Mouse (Mus musculus) intestine, embryonic 16.5 days (tissue): Measurements from ENCODE around the gene Olfr1134. TPM values are rescaled to one million over a fixed set of nuclear protein-coding genes. Genes with fewer than 3 reads are reported as not detected.
"Not testable (repeated sequence)": the region's sequence is repeated elsewhere in the genome, so short reads cannot be mapped to it uniquely, and the experiment has no call there.

Experiments used
- ATAC-seq: fragments of 200-750 bp; cut with Nextera tagmentation; 2 replicates; pipeline ENCODE4 v1.8.0; 2017; ENCODE audit warnings: moderate TSS enrichment, moderate library complexity
- H3K27ac ChIP-seq: fragments of 300-500 bp; sonication (generic); 2 replicates; pipeline ENCODE4 v1.5.1; 2014; ENCODE audit warnings: mild to moderate bottlenecking, low read length
- H3K27me3 ChIP-seq: fragments of 300-500 bp; sonication (generic); replicated peaks from 2 replicates; pipeline ENCODE4 v1.6.1; 2014; ENCODE audit warnings: low read length, control low read depth, mixed read lengths; ENCODE audit not compliant: control insufficient read depth, insufficient read depth
- H3K36me3 ChIP-seq: fragments of 300-500 bp; sonication (generic); 2 replicates; pipeline ENCODE4 v1.6.1; 2014; ENCODE audit warnings: low read length, control low read depth; ENCODE audit not compliant: control insufficient read depth, insufficient read depth
- H3K4me1 ChIP-seq: fragments of 300-500 bp; sonication (generic); 2 replicates; pipeline ENCODE4 v1.6.1; 2014; ENCODE audit warnings: low read length, control low read depth, mixed read lengths; ENCODE audit not compliant: control insufficient read depth, insufficient read depth
- H3K4me2 ChIP-seq: fragments of 300-500 bp; sonication (generic); 2 replicates; pipeline ENCODE4 v1.6.1; 2014; ENCODE audit warnings: low read depth, low read length, control low read depth
- H3K4me3 ChIP-seq: fragments of 300-500 bp; sonication (generic); 2 replicates; pipeline ENCODE4 v1.5.1; 2014; ENCODE audit warnings: mild to moderate bottlenecking, low read length
- H3K9ac ChIP-seq: fragments of 300-500 bp; sonication (generic); 2 replicates; pipeline ENCODE4 v1.6.1; 2014; ENCODE audit warnings: low read depth, low read length
- H3K9me3 ChIP-seq: fragments of 300-500 bp; sonication (generic); 2 replicates; pipeline ENCODE4 v1.6.1; 2016; ENCODE audit warnings: low read length, control low read depth; ENCODE audit not compliant: control insufficient read depth
- WGBS: fragments of 180-500 bp; shearing (Covaris S2); extraction: QIAGEN DNeasy Blood & Tissue Kit; methylation state at CpG from one replicate; pipeline ENCODE4 v1.1.7; 2014; 5-methylcytosine and 5-hydroxymethylcytosine counted together
- polyA plus RNA-seq: library from polyadenylated mRNA; unstranded; fragments of >200 nt; fragmentation: Nextera tagmentation; extraction: Ambion mirVana; gene quantifications from 2 replicates; pipeline ENCODE4 v1.2.1, GENCODE M21; 2015

Gene Olfr1134
- not detected in 2 replicates for polyA plus RNA-seq

GRCm38 (mm10) chr2:87658360-87658759, at the start of gene Olfr1134:
Gene Olfr1134 (minus strand): TSS chr2:87658460.
- H3K9me3 ChIP-seq, result no peaks in the 10 kb centered on the region
- no peak within 1 kb of the TSS for H3K9ac ChIP-seq
- no peak within 1 kb of the TSS for H3K4me3 ChIP-seq
- no peak for ATAC-seq
- no peaks in the 10 kb centered on the region for H3K27me3 ChIP-seq
- 74% methylated on average over 2 of the region's 2 CpGs for WGBS
- H3K27ac ChIP-seq, result no peak within 1 kb of the TSS
- H3K4me1 ChIP-seq, result no peaks in the 10 kb centered on the region
- no peaks in the 10 kb centered on the region for H3K36me3 ChIP-seq
- H3K4me2 ChIP-seq, result no peak within 1 kb of the TSS

GRCm38 (mm10) chr2:87693847-87694246, 35.6 kb upstream of the Olfr1134 start, which contains the start of gene Olfr1136:
Gene Olfr1136 (minus strand): TSS chr2:87693947.
- no peaks in the 10 kb centered on the region for H3K36me3 ChIP-seq
- no peak within 1 kb of the TSS for H3K27ac ChIP-seq
- no peak within 1 kb of the TSS for H3K4me3 ChIP-seq
- no peak within 1 kb of the TSS for H3K9ac ChIP-seq
- no peak within 1 kb of the TSS for H3K4me2 ChIP-seq
- H3K4me1 ChIP-seq, result no peaks in the 10 kb centered on the region
- no peak for ATAC-seq
- H3K27me3 ChIP-seq, result no peaks in the 10 kb centered on the region
- H3K9me3 ChIP-seq, result no peaks in the 10 kb centered on the region

- H3K9me3 ChIP-seq, result no peaks in the 10 kb centered on the region
- H3K4me2 ChIP-seq, result no peak within 1 kb of the TSS
- no peaks in the 10 kb centered on the region for H3K27me3 ChIP-seq
- no peaks in the 10 kb centered on the region for H3K4me1 ChIP-seq
- no peak within 1 kb of the TSS for H3K4me3 ChIP-seq
- no peak within 1 kb of the TSS for H3K9ac ChIP-seq
- no peak for ATAC-seq
- no peaks in the 10 kb centered on the region for H3K36me3 ChIP-seq
- no peak within 1 kb of the TSS for H3K27ac ChIP-seq
- WGBS, result 17% methylated on average over 1 of the region's 1 CpGs
Measured at GRCm38 (mm10) chr2:87673564-87673963, 15.3 kb upstream of the Olfr1134 start, which contains the start of gene Olfr1135. Gene Olfr1135 (minus strand): TSS chr2:87673664.

- H3K4me2 ChIP-seq, result no peak within 1 kb of the TSS
- ATAC-seq, result no peak
- H3K36me3 ChIP-seq, result no peaks in the 10 kb centered on the region
- H3K4me1 ChIP-seq, result no peaks in the 10 kb centered on the region
- H3K4me3 ChIP-seq, result no peak within 1 kb of the TSS
- no peak within 1 kb of the TSS for H3K9ac ChIP-seq
- H3K9me3 ChIP-seq, result no peaks in the 10 kb centered on the region
- no peaks in the 10 kb centered on the region for H3K27me3 ChIP-seq
- no peak within 1 kb of the TSS for H3K27ac ChIP-seq
Measured at GRCm38 (mm10) chr2:87647274-87647673, 11.0 kb downstream of the Olfr1134 start, which contains the start of gene Olfr1133. Gene Olfr1133 (minus strand): TSS chr2:87647374.

GRCm38 (mm10) chr2:87642441-87642840, 15.8 kb downstream of the Olfr1134 start:
- Histone ChIP-seq H3K9me3 (no peaks in the 10 kb centered on the region), H3K36me3 (no peaks in the 10 kb centered on the region), H3K4me2 (no peak overlapping the region), H3K4me3 (no peak overlapping the region), H3K27me3 (no peaks in the 10 kb centered on the region), H3K9ac (no peak overlapping the region), H3K4me1 (no peaks in the 10 kb centered on the region), H3K27ac (no peak overlapping the region)
- ATAC-seq, result no peak

GRCm38 (mm10) chr2:87637435-87637834, 20.8 kb downstream of the Olfr1134 start, which contains the start of gene Olfr1132:
Gene Olfr1132 (minus strand): TSS chr2:87637535.
- no peaks in the 10 kb centered on the region for H3K36me3 ChIP-seq
- no peak within 1 kb of the TSS for H3K27ac ChIP-seq
- no peak for ATAC-seq
- H3K4me3 ChIP-seq, result no peak within 1 kb of the TSS
- H3K4me1 ChIP-seq, result no peaks in the 10 kb centered on the region
- no peaks in the 10 kb centered on the region for H3K9me3 ChIP-seq
- no peak within 1 kb of the TSS for H3K9ac ChIP-seq
- H3K27me3 ChIP-seq, result no peaks in the 10 kb centered on the region
- H3K4me2 ChIP-seq, result no peak within 1 kb of the TSS

GRCm38 (mm10) chr2:87626804-87627203, 31.5 kb downstream of the Olfr1134 start, which contains the start of gene Olfr1131:
Gene Olfr1131 (plus strand): TSS chr2:87627104.
- ATAC-seq, result no peak
- WGBS, result 64% methylated on average over 3 of the region's 3 CpGs
- H3K27me3 ChIP-seq, result no peaks in the 10 kb centered on the region
- no peaks in the 10 kb centered on the region for H3K9me3 ChIP-seq
- H3K4me3 ChIP-seq, result no peak within 1 kb of the TSS
- no peak within 1 kb of the TSS for H3K27ac ChIP-seq
- no peak within 1 kb of the TSS for H3K9ac ChIP-seq
- no peak within 1 kb of the TSS for H3K4me2 ChIP-seq
- H3K36me3 ChIP-seq, result no peaks in the 10 kb centered on the region
- H3K4me1 ChIP-seq, result no peaks in the 10 kb centered on the region

- H3K4me3 ChIP-seq, H3K36me3 ChIP-seq, H3K4me2 ChIP-seq, H3K27ac ChIP-seq, ATAC-seq, H3K27me3 ChIP-seq, H3K4me1 ChIP-seq, H3K9ac ChIP-seq, H3K9me3 ChIP-seq: not testable (repeated sequence)
Measured at GRCm38 (mm10) chr2:87605912-87606311, 52.3 kb downstream of the Olfr1134 start, which contains the start of gene Olfr1130. Gene Olfr1130 (plus strand): TSS chr2:87606212.
